Mouse (Mus musculus): ENCODE measurements at regions not wholly inside any gene's neighbourhood (a gene's known extent, or its start where the extent isn't known, plus 50 kb on each side); places are given as distances from the start of the nearest gene placed in this dataset.

DNA sequence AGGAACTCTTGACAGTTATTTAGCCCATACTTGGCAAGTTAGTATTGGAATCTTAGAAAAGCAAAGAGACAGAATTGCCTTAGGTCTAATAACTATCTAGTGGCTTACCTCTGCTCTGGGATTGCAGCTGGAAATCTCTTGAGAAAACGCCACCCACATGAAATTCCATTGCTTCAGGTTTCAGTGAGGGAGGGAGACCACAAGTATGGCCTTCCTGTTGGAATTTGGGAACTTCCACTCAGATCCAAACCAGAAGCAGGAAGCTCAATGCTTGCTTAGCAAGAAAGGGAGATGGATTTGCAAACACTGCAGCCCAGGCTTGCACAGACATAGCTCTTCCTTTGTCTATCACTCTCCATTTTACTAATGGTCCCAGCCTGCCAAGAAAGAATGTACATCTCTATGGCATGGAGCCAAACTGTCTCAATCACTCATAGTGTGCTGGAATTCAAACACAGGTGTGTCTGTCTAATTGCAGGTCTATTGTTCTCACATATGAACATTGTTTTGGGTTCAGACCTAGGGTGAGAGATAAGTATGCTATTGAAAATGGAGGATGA lies 592.1 kb downstream of the Gsdmc2 start:
- no peak overlapping the region for H3K4me3 ChIP-seq (ENCODE audit: low read depth, low read length)
- no peaks in the 10 kb centered on the region for H3K36me3 ChIP-seq (ENCODE audit: control insufficient read depth, insufficient read depth, low read length)
- WGBS: 40% methylated on average over 1 of the region's 1 CpGs
- no peaks in the 10 kb centered on the region for H3K4me1 ChIP-seq (ENCODE audit: control insufficient read depth, insufficient read depth, insufficient read length, low read length)
- no peak overlapping the region for H3K27ac ChIP-seq (ENCODE audit: insufficient read depth, low read depth, low read length)
- no peaks in the 10 kb centered on the region for H3K27me3 ChIP-seq (ENCODE audit: control insufficient read depth, insufficient read depth, low read length)
- TF ChIP-seq POLR2A (IDR thresholded peaks at IDR 0.05; ENCODE audit: low read depth, low read length) (no peak), CTCF (IDR thresholded peaks at IDR 0.05; ENCODE audit: extremely low read depth, insufficient read length, insufficient replicate concordance, low read depth, low read length) (no peak)

DNA sequence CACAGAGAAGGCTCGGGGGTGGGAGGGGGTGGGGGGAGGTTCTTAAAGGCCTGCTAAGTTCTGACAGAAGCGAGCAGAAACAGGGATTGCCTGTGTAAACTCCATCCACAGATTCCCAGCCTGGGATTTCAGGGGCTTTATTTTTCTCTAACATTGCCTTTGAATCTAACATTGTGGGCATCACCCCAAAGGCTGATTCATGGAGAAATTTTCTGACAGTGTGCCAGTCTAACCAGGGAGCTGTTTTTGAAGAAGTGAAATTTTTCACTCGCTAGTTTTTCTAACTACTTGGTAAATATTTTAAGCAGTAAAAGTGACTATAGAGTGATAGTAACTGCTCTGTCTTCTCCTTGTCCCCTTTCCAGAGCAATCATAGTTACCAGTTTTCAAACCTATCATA lies 606.4 kb downstream of the Gsdmc2 start:
- Histone ChIP-seq H3K36me3 (ENCODE audit: control insufficient read depth, insufficient read depth, low read length) (no peaks in the 10 kb centered on the region), H3K4me3 (ENCODE audit: low read depth, low read length) (no peak overlapping the region), H3K27me3 (ENCODE audit: control insufficient read depth, insufficient read depth, low read length) (no peaks in the 10 kb centered on the region), H3K4me1 (ENCODE audit: control insufficient read depth, insufficient read depth, insufficient read length, low read length) (no peaks in the 10 kb centered on the region), H3K27ac (ENCODE audit: insufficient read depth, low read depth, low read length) (no peak overlapping the region)
- TF ChIP-seq POLR2A (IDR thresholded peaks at IDR 0.05; ENCODE audit: low read depth, low read length): no peak
- TF ChIP-seq CTCF (IDR thresholded peaks at IDR 0.05; ENCODE audit: extremely low read depth, insufficient read length, insufficient replicate concordance, low read depth, low read length): no peak
- WGBS: 69% methylated on average over 3 of the region's 3 CpGs

DNA sequence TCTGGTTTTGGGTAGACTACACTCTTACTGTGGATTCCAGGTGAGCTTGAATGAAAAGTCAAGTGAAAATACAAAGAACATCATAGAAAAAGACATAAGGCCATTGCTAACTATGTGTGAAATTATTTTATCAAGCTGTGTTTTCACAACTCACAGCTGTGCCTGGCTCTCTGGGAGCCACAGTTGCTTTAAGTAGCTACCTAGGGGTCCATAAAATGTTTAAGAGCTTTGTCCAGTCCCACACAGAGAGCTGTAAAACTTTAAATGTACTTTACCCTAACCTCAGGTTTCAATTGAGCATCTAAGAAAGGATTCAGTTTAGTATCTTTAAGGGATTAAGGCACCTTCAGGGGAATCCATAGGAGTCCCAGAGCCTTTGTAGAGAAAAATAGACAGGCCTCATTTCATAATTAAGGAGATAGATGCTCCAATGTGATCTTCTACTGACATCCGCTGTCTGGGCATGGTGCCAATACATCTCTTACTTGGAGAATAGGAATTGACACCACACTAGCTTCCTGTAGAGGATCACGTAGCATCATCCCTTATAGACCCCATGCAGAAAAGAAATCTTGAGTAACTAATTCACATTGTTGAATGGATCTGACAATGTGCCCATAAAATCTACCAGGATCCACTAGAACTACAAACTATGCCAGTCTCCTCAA lies 626.5 kb downstream of the Gsdmc2 start:
- no peaks in the 10 kb centered on the region for H3K4me1 ChIP-seq (ENCODE audit: control insufficient read depth, insufficient read depth, insufficient read length, low read length)
- TF ChIP-seq CTCF (IDR thresholded peaks at IDR 0.05; ENCODE audit: extremely low read depth, insufficient read length, insufficient replicate concordance, low read depth, low read length): no peak
- no peak for TF ChIP-seq POLR2A (IDR thresholded peaks at IDR 0.05; ENCODE audit: low read depth, low read length)
- H3K27ac ChIP-seq (ENCODE audit: insufficient read depth, low read depth, low read length): no peak overlapping the region
- H3K36me3 ChIP-seq (ENCODE audit: control insufficient read depth, insufficient read depth, low read length): no peaks in the 10 kb centered on the region
- no peak overlapping the region for H3K4me3 ChIP-seq (ENCODE audit: low read depth, low read length)
- no peaks in the 10 kb centered on the region for H3K27me3 ChIP-seq (ENCODE audit: control insufficient read depth, insufficient read depth, low read length)
- WGBS: 62% methylated on average over 2 of the region's 2 CpGs

DNA sequence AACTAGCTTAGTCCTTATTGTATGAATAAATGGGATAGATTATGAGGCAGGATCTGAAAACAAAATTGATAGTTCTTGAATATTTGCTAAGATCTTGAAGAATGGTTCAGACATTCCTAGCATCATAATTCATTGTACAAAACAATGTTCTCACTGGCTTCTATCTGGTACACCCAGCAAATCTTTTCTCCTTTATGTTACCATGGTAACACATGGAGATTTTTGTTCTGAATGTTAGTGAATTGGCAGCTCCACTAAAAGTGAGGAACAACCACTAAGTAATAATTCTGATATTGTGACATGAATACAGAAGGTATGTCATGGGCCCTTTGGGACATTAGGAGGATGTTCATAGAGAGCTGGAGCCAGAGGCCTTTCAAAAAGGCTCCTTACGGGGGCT lies 639.8 kb downstream of the Gsdmc2 start:
- no peaks in the 10 kb centered on the region for H3K4me1 ChIP-seq (ENCODE audit: control insufficient read depth, insufficient read depth, insufficient read length, low read length)
- H3K27me3 ChIP-seq (ENCODE audit: control insufficient read depth, insufficient read depth, low read length): no peaks in the 10 kb centered on the region
- 95% methylated on average over 1 of the region's 1 CpGs for WGBS
- H3K4me3 ChIP-seq (ENCODE audit: low read depth, low read length): no peak overlapping the region
- H3K27ac ChIP-seq (ENCODE audit: insufficient read depth, low read depth, low read length): no peak overlapping the region
- TF ChIP-seq CTCF (IDR thresholded peaks at IDR 0.05; ENCODE audit: extremely low read depth, insufficient read length, insufficient replicate concordance, low read depth, low read length) (no peak), POLR2A (IDR thresholded peaks at IDR 0.05; ENCODE audit: low read depth, low read length) (no peak)
- H3K36me3 ChIP-seq (ENCODE audit: control insufficient read depth, insufficient read depth, low read length): no peaks in the 10 kb centered on the region

DNA sequence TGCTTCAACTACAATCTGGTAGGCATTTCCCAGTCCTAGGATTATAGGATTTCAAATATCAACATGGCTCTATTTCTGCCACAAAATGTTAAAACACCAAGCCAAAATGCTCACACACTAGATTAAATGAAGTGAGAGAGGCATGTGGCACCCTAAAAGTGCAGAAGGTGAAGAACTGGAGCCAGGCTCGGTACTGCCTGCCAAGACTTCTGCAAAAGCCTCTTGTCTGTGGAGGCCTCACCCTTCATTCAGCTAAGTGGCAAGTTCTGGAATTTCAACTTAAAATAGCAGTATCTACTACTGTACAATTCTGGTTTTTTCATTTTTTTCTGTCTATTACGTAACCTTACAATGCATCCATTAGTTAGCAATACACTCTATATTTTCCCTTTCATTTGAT lies 649.9 kb downstream of the Gsdmc2 start:
- 88% methylated on average over 2 of the region's 2 CpGs for WGBS
- TF ChIP-seq CTCF (IDR thresholded peaks at IDR 0.05; ENCODE audit: extremely low read depth, insufficient read length, insufficient replicate concordance, low read depth, low read length) (no peak), POLR2A (IDR thresholded peaks at IDR 0.05; ENCODE audit: low read depth, low read length) (no peak)
- H3K4me1 ChIP-seq (ENCODE audit: control insufficient read depth, insufficient read depth, insufficient read length, low read length): no peaks in the 10 kb centered on the region; the same call in 1 of the 2 replicates
- H3K4me3 ChIP-seq (ENCODE audit: low read depth, low read length): no peak overlapping the region
- H3K36me3 ChIP-seq (ENCODE audit: control insufficient read depth, insufficient read depth, low read length): no peaks in the 10 kb centered on the region
- no peak overlapping the region for H3K27ac ChIP-seq (ENCODE audit: insufficient read depth, low read depth, low read length)
- H3K27me3 ChIP-seq (ENCODE audit: control insufficient read depth, insufficient read depth, low read length): no peaks in the 10 kb centered on the region

DNA sequence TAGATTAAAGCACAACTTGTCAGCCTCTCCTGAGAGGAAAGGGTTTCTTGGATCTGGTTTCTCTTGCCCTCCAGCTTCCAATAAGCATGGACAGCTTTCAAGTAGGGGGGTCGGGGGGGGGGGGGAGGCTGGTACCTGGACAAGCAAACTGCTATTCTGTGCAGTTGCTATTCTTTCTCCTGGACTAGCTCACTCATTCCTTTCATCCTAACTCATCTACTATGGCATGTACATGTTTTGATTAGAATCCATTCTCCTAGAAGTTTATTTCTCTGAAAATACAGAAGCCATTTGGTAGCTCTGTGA lies 650.5 kb downstream of the Gsdmc2 start:
- no peak overlapping the region for H3K4me3 ChIP-seq (ENCODE audit: low read depth, low read length)
- no peaks in the 10 kb centered on the region for H3K27me3 ChIP-seq (ENCODE audit: control insufficient read depth, insufficient read depth, low read length)
- H3K36me3 ChIP-seq (ENCODE audit: control insufficient read depth, insufficient read depth, low read length): no peaks in the 10 kb centered on the region
- H3K27ac ChIP-seq (ENCODE audit: insufficient read depth, low read depth, low read length): no peak overlapping the region
- 17% methylated on average over 1 of the region's 1 CpGs for WGBS
- peaks cover 2% of the 10 kb centered on the region; the same call in 1 of the 2 replicates for H3K4me1 ChIP-seq (ENCODE audit: control insufficient read depth, insufficient read depth, insufficient read length, low read length)
- TF ChIP-seq CTCF (IDR thresholded peaks at IDR 0.05; ENCODE audit: extremely low read depth, insufficient read length, insufficient replicate concordance, low read depth, low read length) (no peak), POLR2A (IDR thresholded peaks at IDR 0.05; ENCODE audit: low read depth, low read length) (no peak)

DNA sequence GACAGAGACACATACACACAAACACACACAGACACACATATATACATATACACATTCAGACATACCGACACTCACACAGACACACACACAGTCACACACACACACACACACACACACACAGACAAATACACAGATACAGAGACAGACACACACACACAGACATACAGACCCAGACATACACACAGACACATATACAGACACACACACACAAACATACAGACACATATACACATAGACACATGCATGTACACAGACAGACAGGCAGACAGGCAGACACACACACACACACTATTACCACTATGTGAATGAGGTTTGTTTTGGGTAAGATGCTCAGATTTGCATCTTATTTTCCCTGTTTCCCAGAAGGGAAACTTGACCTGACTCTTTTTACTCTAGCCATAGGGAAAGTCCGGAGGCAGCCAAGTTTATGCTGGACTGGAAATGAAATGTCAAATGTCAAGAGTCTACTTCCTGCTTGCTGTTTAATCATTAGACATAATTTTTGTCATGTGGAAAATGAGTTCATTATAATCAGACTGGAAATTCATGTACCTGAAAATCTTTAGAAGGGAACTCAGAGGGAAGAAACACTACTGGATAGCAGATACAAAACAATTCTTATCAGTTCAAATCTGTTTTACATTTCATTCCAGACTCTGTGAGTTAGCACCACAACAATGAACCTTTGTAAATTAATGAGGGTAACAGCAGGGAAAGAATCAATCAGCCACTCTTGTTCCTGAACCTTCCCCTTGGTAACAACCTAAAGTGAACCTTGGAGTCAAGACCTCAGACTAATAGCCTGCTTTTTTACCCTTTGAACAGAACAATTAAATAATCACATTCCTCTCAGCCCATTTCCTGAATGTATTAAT lies 651.1 kb downstream of the Gsdmc2 start:
- WGBS: 50% methylated on average over 2 of the region's 2 CpGs
- Histone ChIP-seq H3K27ac (ENCODE audit: insufficient read depth, low read depth, low read length) (peak overlapping the region; percentile 76), H3K27me3 (ENCODE audit: control insufficient read depth, insufficient read depth, low read length) (no peaks in the 10 kb centered on the region), H3K4me3 (ENCODE audit: low read depth, low read length) (no peak overlapping the region), H3K36me3 (ENCODE audit: control insufficient read depth, insufficient read depth, low read length) (no peaks in the 10 kb centered on the region), H3K4me1 (ENCODE audit: control insufficient read depth, insufficient read depth, insufficient read length, low read length) (peaks cover 2% of the 10 kb centered on the region; the same call in 1 of the 2 replicates)
- no peak for TF ChIP-seq POLR2A (IDR thresholded peaks at IDR 0.05; ENCODE audit: low read depth, low read length)
- TF ChIP-seq CTCF (IDR thresholded peaks at IDR 0.05; ENCODE audit: extremely low read depth, insufficient read length, insufficient replicate concordance, low read depth, low read length): no peak

Data from small intestine, adult 2 months (tissue).